Mouse (Mus musculus): Measurements from ENCODE around the gene Cops7a. TPM values are rescaled to one million over a fixed set of nuclear protein-coding genes. Genes with fewer than 3 reads are reported as not detected.

Cops7a gene
- polyA plus RNA-seq, 1 experiment from 2014 or later: 94.4 TPM

Other genes starting within 250 kb of the Cops7a start
- gene Ptpn6, start 226.8 kb downstream of the Cops7a start, polyA plus RNA-seq (2015; fragmentation: Nextera tagmentation; extraction: Ambion mirVana): 3.3 and 4.5 TPM in 2 replicates
- 614 and 641 TPM in 2 replicates for gene Grcc10, start 224.2 kb downstream of the Cops7a start, polyA plus RNA-seq (2015; fragmentation: Nextera tagmentation; extraction: Ambion mirVana)
- not detected in 2 replicates for gene Gm45234, start 209.5 kb downstream of the Cops7a start, polyA plus RNA-seq (2015; fragmentation: Nextera tagmentation; extraction: Ambion mirVana)
- 23.4 and 27.0 TPM in 2 replicates for gene Atn1, start 209.0 kb downstream of the Cops7a start, polyA plus RNA-seq (2015; fragmentation: Nextera tagmentation; extraction: Ambion mirVana)
- gene Eno2, start 195.9 kb downstream of the Cops7a start, polyA plus RNA-seq (2015; fragmentation: Nextera tagmentation; extraction: Ambion mirVana): 44.9 and 63.3 TPM in 2 replicates
- 2.5 and 4.9 TPM in 2 replicates for gene Lrrc23, start 185.8 kb downstream of the Cops7a start, polyA plus RNA-seq (2015; fragmentation: Nextera tagmentation; extraction: Ambion mirVana)
- 4.7 and 5.9 TPM in 2 replicates for gene Spsb2, start 156.9 kb downstream of the Cops7a start, polyA plus RNA-seq (2015; fragmentation: Nextera tagmentation; extraction: Ambion mirVana)
- 359 and 360 TPM in 2 replicates for gene Tpi1, start 151.2 kb downstream of the Cops7a start, polyA plus RNA-seq (2015; fragmentation: Nextera tagmentation; extraction: Ambion mirVana)
- 203 and 216 TPM in 2 replicates for gene Usp5, start 136.1 kb downstream of the Cops7a start, polyA plus RNA-seq (2015; fragmentation: Nextera tagmentation; extraction: Ambion mirVana)
- 69.7 and 76.7 TPM in 2 replicates for gene Cdca3, start 136.0 kb downstream of the Cops7a start, polyA plus RNA-seq (2015; fragmentation: Nextera tagmentation; extraction: Ambion mirVana)
- 0.42 and 0.75 TPM in 2 replicates for gene Gnb3, start 125.3 kb downstream of the Cops7a start, polyA plus RNA-seq (2015; fragmentation: Nextera tagmentation; extraction: Ambion mirVana)
- gene P3h3, start 107.8 kb downstream of the Cops7a start, polyA plus RNA-seq (2015; fragmentation: Nextera tagmentation; extraction: Ambion mirVana): 13.0 and 16.8 TPM in 2 replicates
- gene Gpr162, start 101.6 kb downstream of the Cops7a start, polyA plus RNA-seq (2015; fragmentation: Nextera tagmentation; extraction: Ambion mirVana): 21.8 and 28.8 TPM in 2 replicates
- gene Cd4, start 77.3 kb downstream of the Cops7a start, polyA plus RNA-seq (2015; fragmentation: Nextera tagmentation; extraction: Ambion mirVana): 0.06 and 0.30 TPM in 2 replicates
- 1.7 and 2.9 TPM in 2 replicates for gene Lag3, start 53.8 kb downstream of the Cops7a start, polyA plus RNA-seq (2015; fragmentation: Nextera tagmentation; extraction: Ambion mirVana)
- 666 and 701 TPM in 2 replicates for gene Ptms, start 45.4 kb downstream of the Cops7a start, polyA plus RNA-seq (2015; fragmentation: Nextera tagmentation; extraction: Ambion mirVana)
- gene Mlf2, start 34.2 kb downstream of the Cops7a start, polyA plus RNA-seq (2015; fragmentation: Nextera tagmentation; extraction: Ambion mirVana): 459 and 463 TPM in 2 replicates
- gene Pianp, start 31.2 kb upstream of the Cops7a start, polyA plus RNA-seq (2015; fragmentation: Nextera tagmentation; extraction: Ambion mirVana): 36.6 and 44.7 TPM in 2 replicates
- 15.2 and 19.0 TPM in 2 replicates for gene Zfp384, start 43.6 kb upstream of the Cops7a start, polyA plus RNA-seq (2015; fragmentation: Nextera tagmentation; extraction: Ambion mirVana)
- gene Ing4, start 74.2 kb upstream of the Cops7a start, polyA plus RNA-seq (2015; fragmentation: Nextera tagmentation; extraction: Ambion mirVana): 200 and 204 TPM in 2 replicates
- gene Acrbp, start 84.2 kb upstream of the Cops7a start, polyA plus RNA-seq (2015; fragmentation: Nextera tagmentation; extraction: Ambion mirVana): 21.4 and 31.6 TPM in 2 replicates
- 0.44 and 0.60 TPM in 2 replicates for gene Lpar5, start 102.4 kb upstream of the Cops7a start, polyA plus RNA-seq (2015; fragmentation: Nextera tagmentation; extraction: Ambion mirVana)
- 78.1 and 79.8 TPM in 2 replicates for gene Chd4, start 130.4 kb upstream of the Cops7a start, polyA plus RNA-seq (2015; fragmentation: Nextera tagmentation; extraction: Ambion mirVana)
- 54.4 and 55.3 TPM in 2 replicates for gene Nop2, start 166.4 kb upstream of the Cops7a start, polyA plus RNA-seq (2015; fragmentation: Nextera tagmentation; extraction: Ambion mirVana)
- 17.3 and 19.3 TPM in 2 replicates for gene Iffo1, start 179.7 kb upstream of the Cops7a start, polyA plus RNA-seq (2015; fragmentation: Nextera tagmentation; extraction: Ambion mirVana)
- 1,297 and 1,346 TPM in 2 replicates for gene Gapdh, start 200.9 kb upstream of the Cops7a start, polyA plus RNA-seq (2015; fragmentation: Nextera tagmentation; extraction: Ambion mirVana)
- gene Ncapd2, start 226.2 kb upstream of the Cops7a start, polyA plus RNA-seq (2015; fragmentation: Nextera tagmentation; extraction: Ambion mirVana): 91.4 and 91.6 TPM in 2 replicates
- gene Mrpl51, start 226.3 kb upstream of the Cops7a start, polyA plus RNA-seq (2015; fragmentation: Nextera tagmentation; extraction: Ambion mirVana): 137 and 140 TPM in 2 replicates